Mouse (Mus musculus): ENCODE results near the gene Leng1. TPM values are rescaled to one million over a fixed set of nuclear protein-coding genes. Genes with fewer than 3 reads are reported as not detected.

Leng1 gene
- total RNA-seq, 2 experiments from 2014 or later: 2.7 to 8.8 TPM

- ATAC-seq (replicated peaks; ENCODE audit: low FRiP score, poor library complexity, severe bottlenecking): peak; percentile 92
These were observed 20.8 kb downstream of the Leng1 start, which contains the start of gene Cnot3 for GRCm38 (mm10) chr7:3644672-3645487. TSS of gene Cnot3 (plus strand) at chr7:3645268.

GRCm38 (mm10) chr7:3644348-3644671, 21.3 kb downstream of the Leng1 start:
- no peak for ATAC-seq (replicated peaks; ENCODE audit: low FRiP score, poor library complexity, severe bottlenecking)

- ATAC-seq (replicated peaks; ENCODE audit: low FRiP score, poor library complexity, severe bottlenecking): no peak
These were observed 21.8 kb downstream of the Leng1 start for GRCm38 (mm10) chr7:3643843-3644242.

- no peak for ATAC-seq (replicated peaks; ENCODE audit: low FRiP score, poor library complexity, severe bottlenecking)
These were observed 22.2 kb downstream of the Leng1 start for GRCm38 (mm10) chr7:3643412-3643811.

- ATAC-seq (replicated peaks; ENCODE audit: low FRiP score, poor library complexity, severe bottlenecking): no peak
These were observed 35.2 kb downstream of the Leng1 start for GRCm38 (mm10) chr7:3630478-3630815.

DNA sequence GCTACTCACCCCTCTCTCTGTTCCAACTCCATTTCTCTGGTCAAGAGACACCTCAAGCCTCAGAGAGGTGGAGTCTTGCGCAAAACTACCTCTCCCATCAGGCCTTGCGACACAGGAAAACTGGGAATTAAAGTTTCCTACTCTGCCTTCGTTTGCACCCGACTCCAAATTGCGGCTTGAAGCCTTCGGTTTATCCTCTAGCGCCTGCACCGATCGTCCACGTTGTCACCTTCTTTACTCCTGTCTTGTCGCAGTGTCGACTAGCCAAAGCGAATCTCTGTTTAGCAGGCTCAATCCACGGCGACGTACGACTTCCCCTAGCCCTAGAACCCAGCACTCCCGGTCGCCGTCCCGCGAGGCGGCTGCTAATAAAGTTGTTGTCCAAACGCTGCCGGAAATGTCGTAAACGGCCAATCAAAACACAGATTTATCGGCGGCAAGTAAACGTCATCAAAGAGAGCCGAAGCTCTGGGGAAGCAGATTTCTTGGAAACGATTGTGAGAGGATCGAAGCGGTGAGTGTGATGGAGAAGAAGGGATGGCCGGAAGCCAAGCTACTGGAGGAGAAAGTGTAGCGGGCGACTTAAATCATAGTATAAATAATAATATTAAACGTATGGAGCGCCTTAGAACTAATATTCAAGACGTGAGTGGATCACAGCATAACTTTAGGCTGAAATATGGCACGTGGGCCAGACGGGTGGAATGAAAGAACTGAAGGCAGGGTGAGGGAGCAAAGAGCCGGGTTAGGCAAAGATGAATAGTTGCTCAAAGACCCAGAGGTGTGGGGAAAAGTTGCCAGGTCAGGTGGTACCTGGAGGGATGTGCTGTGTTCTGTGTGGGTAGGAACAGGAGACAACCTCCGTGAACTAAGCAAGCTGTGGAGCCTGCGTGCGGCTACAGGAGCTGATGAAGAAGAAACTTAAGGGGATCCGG, 35.8 kb downstream of the Leng1 start, which contains the start of the genes Tfpt and Prpf31:
TSS of gene Tfpt (minus strand) at position 387 of the 935 bp plus-strand sequence.
TSS of gene Prpf31 (plus strand) at position 443 of the 935 bp plus-strand sequence.
- peak; percentile 90 for ATAC-seq (replicated peaks; ENCODE audit: low FRiP score, poor library complexity, severe bottlenecking)

DNA sequence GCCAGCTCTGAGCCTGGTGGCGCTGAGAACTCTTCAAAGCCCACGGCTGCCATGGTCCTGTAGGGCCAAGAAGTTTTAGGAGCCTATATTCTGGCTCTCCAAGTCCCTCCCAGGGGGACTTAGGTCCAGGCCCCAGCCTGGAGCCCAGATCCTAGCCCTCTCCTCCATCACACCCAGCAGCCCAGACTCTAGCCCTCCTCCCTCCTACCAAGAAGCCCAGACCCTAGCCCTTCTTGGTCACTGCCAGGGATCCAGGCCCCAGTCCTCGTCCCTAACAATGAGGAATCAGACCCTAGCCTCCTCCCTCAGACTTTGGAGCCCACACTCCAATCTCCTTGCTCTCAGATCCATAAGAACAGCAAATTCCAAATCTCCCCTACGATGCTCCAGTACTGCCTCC, 36.6 kb downstream of the Leng1 start:
- peak; percentile 20 for ATAC-seq (replicated peaks; ENCODE audit: low FRiP score, poor library complexity, severe bottlenecking)

- ATAC-seq (replicated peaks; ENCODE audit: low FRiP score, poor library complexity, severe bottlenecking): peak; percentile 98
These were observed 48.2 kb downstream of the Leng1 start, which contains the start of gene Ndufa3 for GRCm38 (mm10) chr7:3617242-3617995. TSS of gene Ndufa3 (plus strand) at chr7:3617373.

DNA sequence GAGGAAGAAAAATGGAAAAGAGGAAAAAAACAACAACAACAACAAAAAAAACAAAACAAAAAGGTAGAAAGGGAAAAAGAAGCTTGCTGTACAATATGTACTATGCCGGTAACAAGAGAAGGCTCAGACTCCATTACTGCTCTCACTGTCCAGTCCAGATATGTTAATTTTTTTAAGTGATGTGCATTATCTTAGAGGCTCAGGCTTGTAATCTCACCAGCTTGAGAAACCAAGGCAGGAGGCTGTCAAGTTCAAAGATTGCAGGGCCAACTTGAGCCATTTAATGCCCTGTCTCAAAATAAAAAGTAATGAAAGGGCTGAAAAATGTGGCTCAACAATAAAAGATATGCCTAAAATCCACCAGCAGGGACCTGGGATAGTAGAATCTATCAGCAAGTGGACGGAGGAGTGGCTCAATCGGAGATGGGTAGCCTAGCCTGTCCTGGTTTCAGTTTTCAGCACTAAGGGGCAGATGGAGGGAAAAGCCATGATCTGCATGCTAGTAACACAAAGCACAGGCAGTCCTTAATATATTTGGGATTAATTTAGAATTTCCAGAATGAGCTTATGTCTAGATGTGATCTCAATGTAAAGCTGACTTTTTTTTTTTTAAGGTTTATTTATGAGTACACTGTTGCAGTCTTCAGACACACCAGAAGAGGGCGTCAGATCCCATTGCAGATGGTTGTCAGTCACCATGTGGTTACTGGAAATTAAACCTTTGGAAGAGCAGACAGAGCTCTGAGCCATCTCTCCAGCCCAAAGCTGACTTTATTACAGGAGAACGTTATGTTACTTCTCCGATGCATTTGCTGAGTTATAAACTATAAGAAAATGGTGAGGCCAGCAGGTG, 49.0 kb downstream of the Leng1 start:
- no peak for ATAC-seq (replicated peaks; ENCODE audit: low FRiP score, poor library complexity, severe bottlenecking)

DNA sequence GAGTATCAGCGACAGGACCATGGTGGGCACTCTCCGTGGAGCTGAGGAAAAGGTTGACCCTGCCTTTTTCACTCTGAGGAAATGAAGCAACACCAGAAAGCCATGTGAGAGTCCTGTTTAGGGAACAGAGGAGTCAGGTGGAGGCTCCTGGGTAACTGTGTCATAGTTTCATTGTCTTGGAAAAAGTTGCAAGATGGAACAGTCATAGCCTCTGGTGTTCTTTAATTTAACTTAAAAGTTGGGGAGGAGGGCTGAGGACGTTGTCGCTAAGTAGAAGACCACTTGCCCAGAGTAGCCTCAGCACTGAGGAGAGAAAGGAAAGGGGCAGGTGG, 49.6 kb downstream of the Leng1 start, which contains the start of gene Oscar:
TSS of gene Oscar (minus strand) at position 101 of the 332 bp plus-strand sequence.
- no peak for ATAC-seq (replicated peaks; ENCODE audit: low FRiP score, poor library complexity, severe bottlenecking)

- ATAC-seq (replicated peaks; ENCODE audit: low FRiP score, poor library complexity, severe bottlenecking): no peak
These were observed 51.6 kb downstream of the Leng1 start for GRCm38 (mm10) chr7:3614021-3614420.

DNA sequence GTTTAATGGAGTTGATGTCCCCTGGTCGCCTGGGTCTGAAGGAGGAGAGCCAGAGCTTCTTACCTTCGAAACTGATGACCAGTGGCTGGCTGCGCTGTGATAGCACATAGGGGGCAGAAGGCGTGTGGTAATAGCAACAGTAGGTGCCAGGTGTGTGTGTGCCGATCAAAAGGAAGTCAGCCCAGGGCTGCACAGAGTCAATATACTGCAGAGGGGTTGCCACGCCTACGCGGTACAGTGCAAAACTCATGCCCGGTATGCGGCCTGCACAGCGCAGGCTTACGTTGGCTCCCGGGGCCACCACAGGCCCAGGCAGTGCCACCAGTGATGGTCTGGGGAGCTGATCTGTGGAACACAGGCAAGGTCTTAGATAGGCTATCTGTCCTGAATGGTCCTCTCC, 54.6 kb downstream of the Leng1 start:
- ATAC-seq (replicated peaks; ENCODE audit: low FRiP score, poor library complexity, severe bottlenecking): no peak

- no peak for ATAC-seq (replicated peaks; ENCODE audit: low FRiP score, poor library complexity, severe bottlenecking)
These were observed 55.2 kb downstream of the Leng1 start for GRCm38 (mm10) chr7:3610437-3610836.

Other genes with a start within 250 kb of the Leng1 start
- not detected in 2 replicates for gene Cacng6, start 241.6 kb downstream of the Leng1 start, total RNA-seq (2015; ENCODE audit: low replicate concordance)
- not detected in 2 replicates for gene Cacng6, start 241.6 kb downstream of the Leng1 start, total RNA-seq (2017; ENCODE audit: low replicate concordance)
- 1.7 TPM in 1 of 2 replicates, not detected in the other for gene Tarm1, start 163.2 kb downstream of the Leng1 start, total RNA-seq (2015; ENCODE audit: low replicate concordance)
- 0.90 and 1.4 TPM in 2 replicates for gene Tarm1, start 163.2 kb downstream of the Leng1 start, total RNA-seq (2017; ENCODE audit: low replicate concordance)
- gene Oscar, start 49.7 kb downstream of the Leng1 start, total RNA-seq (2015; ENCODE audit: low replicate concordance): not detected in 2 replicates
- not detected in 2 replicates for gene Oscar, start 49.7 kb downstream of the Leng1 start, total RNA-seq (2017; ENCODE audit: low replicate concordance)
- gene Ndufa3, start 48.5 kb downstream of the Leng1 start, total RNA-seq (2015; ENCODE audit: low replicate concordance): 127 and 193 TPM in 2 replicates
- 80.0 and 93.3 TPM in 2 replicates for gene Ndufa3, start 48.5 kb downstream of the Leng1 start, total RNA-seq (2017; ENCODE audit: low replicate concordance)
- gene Tfpt, start 35.9 kb downstream of the Leng1 start, total RNA-seq (2015; ENCODE audit: low replicate concordance): 9.4 and 17.2 TPM in 2 replicates
- 10.0 and 10.8 TPM in 2 replicates for gene Tfpt, start 35.9 kb downstream of the Leng1 start, total RNA-seq (2017; ENCODE audit: low replicate concordance)
- gene Prpf31, start 35.9 kb downstream of the Leng1 start, total RNA-seq (2015; ENCODE audit: low replicate concordance): 14.3 and 23.4 TPM in 2 replicates
- gene Prpf31, start 35.9 kb downstream of the Leng1 start, total RNA-seq (2017; ENCODE audit: low replicate concordance): 13.5 and 19.8 TPM in 2 replicates
- 109 and 150 TPM in 2 replicates for gene Cnot3, start 20.6 kb downstream of the Leng1 start, total RNA-seq (2015; ENCODE audit: low replicate concordance)
- gene Cnot3, start 20.6 kb downstream of the Leng1 start, total RNA-seq (2017; ENCODE audit: low replicate concordance): 47.9 and 91.2 TPM in 2 replicates
- 6.7 TPM in 1 of 2 replicates, not detected in the other for gene Tmc4, start 11.7 kb upstream of the Leng1 start, total RNA-seq (2015; ENCODE audit: low replicate concordance)
- gene Tmc4, start 11.7 kb upstream of the Leng1 start, total RNA-seq (2017; ENCODE audit: low replicate concordance): 0.77 TPM in 1 of 2 replicates, not detected in the other
- gene Tsen34, start 27.0 kb upstream of the Leng1 start, total RNA-seq (2015; ENCODE audit: low replicate concordance): 1.7 TPM in 1 of 2 replicates, not detected in the other
- gene Tsen34, start 27.0 kb upstream of the Leng1 start, total RNA-seq (2017; ENCODE audit: low replicate concordance): 3.0 and 3.1 TPM in 2 replicates
- gene Mboat7, start 27.7 kb upstream of the Leng1 start, total RNA-seq (2015; ENCODE audit: low replicate concordance): 17.7 and 29.3 TPM in 2 replicates
- gene Mboat7, start 27.7 kb upstream of the Leng1 start, total RNA-seq (2017; ENCODE audit: low replicate concordance): 1.0 and 6.4 TPM in 2 replicates
- 482 and 547 TPM in 2 replicates for gene Rps9, start 38.2 kb upstream of the Leng1 start, total RNA-seq (2015; ENCODE audit: low replicate concordance)
- 300 and 652 TPM in 2 replicates for gene Rps9, start 38.2 kb upstream of the Leng1 start, total RNA-seq (2017; ENCODE audit: low replicate concordance)
- 27.7 and 27.8 TPM in 2 replicates for gene Pirb, start 54.6 kb upstream of the Leng1 start, total RNA-seq (2015; ENCODE audit: low replicate concordance)
- gene Pirb, start 54.6 kb upstream of the Leng1 start, total RNA-seq (2017; ENCODE audit: low replicate concordance): 4.8 and 6.4 TPM in 2 replicates
- not detected in 2 replicates for gene Gm15448, start 159.8 kb upstream of the Leng1 start, total RNA-seq (2015; ENCODE audit: low replicate concordance)
- gene Gm15448, start 159.8 kb upstream of the Leng1 start, total RNA-seq (2017; ENCODE audit: low replicate concordance): 1.5 and 2.6 TPM in 2 replicates
- gene Pira2, start 179.2 kb upstream of the Leng1 start, total RNA-seq (2015; ENCODE audit: low replicate concordance): 3.2 and 13.4 TPM in 2 replicates
- gene Pira2, start 179.2 kb upstream of the Leng1 start, total RNA-seq (2017; ENCODE audit: low replicate concordance): 1.8 and 6.2 TPM in 2 replicates
- gene Gm14548, start 232.3 kb upstream of the Leng1 start, total RNA-seq (2015; ENCODE audit: low replicate concordance): 0.84 and 7.9 TPM in 2 replicates
- 3.5 TPM in 1 of 2 replicates, not detected in the other for gene Gm14548, start 232.3 kb upstream of the Leng1 start, total RNA-seq (2017; ENCODE audit: low replicate concordance)
- gene Lilra6, start 249.7 kb upstream of the Leng1 start, total RNA-seq (2015; ENCODE audit: low replicate concordance): 3.6 and 10.5 TPM in 2 replicates
- 2.2 and 5.9 TPM in 2 replicates for gene Lilra6, start 249.7 kb upstream of the Leng1 start, total RNA-seq (2017; ENCODE audit: low replicate concordance)